Mouse (Mus musculus): ENCODE measurements around the gene Nsmce1. TPM values are rescaled to one million over a fixed set of nuclear protein-coding genes. Genes with fewer than 3 reads are reported as not detected.
"Not testable (repeated sequence)": the region's sequence is repeated elsewhere in the genome, so short reads cannot be mapped to it uniquely, and the experiment has no call there.

Gene Nsmce1
- total RNA-seq, 2 experiments from 2014 or later, result 13.8 to 14.4 TPM

- intact Hi-C loops (cut with DNase I), result loop anchor here (10.0 kb wide), 1 partner anchor 923 kb away; no protein-coding TSS in a partner anchor
- TF ChIP-seq CTCF (IDR thresholded peaks at IDR 0.05), result no peak
- no peak overlapping the region for H3K4me3 ChIP-seq
- H3K27ac ChIP-seq, result no peak overlapping the region
- DNase-seq (ENCODE audit: extremely low spot score in 1 of 2, low spot score in 2 of 2), result no peak
These were observed 29.2 kb downstream of the Nsmce1 start for GRCm38 (mm10) chr7:125462200-125462599.

GRCm38 (mm10) chr7:125453671-125454070 is 37.7 kb downstream of the Nsmce1 start:
- intact Hi-C loops (cut with DNase I), result no loop called here
- Histone ChIP-seq H3K27ac (no peak overlapping the region), H3K4me3 (no peak overlapping the region)
- DNase-seq (ENCODE audit: extremely low spot score in 1 of 2, low spot score in 2 of 2), result no peak
- no peak for TF ChIP-seq CTCF (IDR thresholded peaks at IDR 0.05)

- intact Hi-C loops (cut with DNase I), result no loop called here
- Histone ChIP-seq H3K4me3 (no peak overlapping the region), H3K27ac (no peak overlapping the region)
- TF ChIP-seq CTCF (IDR thresholded peaks at IDR 0.05), result no peak
- DNase-seq (ENCODE audit: extremely low spot score in 1 of 2, low spot score in 2 of 2), result no peak
These were observed 40.3 kb downstream of the Nsmce1 start for GRCm38 (mm10) chr7:125451078-125451477.

GRCm38 (mm10) chr7:125450678-125451077 is 40.7 kb downstream of the Nsmce1 start:
- TF ChIP-seq CTCF (IDR thresholded peaks at IDR 0.05), result no peak
- no peak for DNase-seq (ENCODE audit: extremely low spot score in 1 of 2, low spot score in 2 of 2)
- Histone ChIP-seq H3K27ac (no peak overlapping the region), H3K4me3 (no peak overlapping the region)
- intact Hi-C loops (cut with DNase I), result no loop called here

GRCm38 (mm10) chr7:125444464-125445401 is 46.7 kb downstream of the Nsmce1 start, which contains the start of gene Kdm8:
Gene Kdm8, plus strand, starts transcription at chr7:125444676.
- intact Hi-C loops (cut with DNase I), result no loop called here
- DNase-seq (ENCODE audit: extremely low spot score in 1 of 2, low spot score in 2 of 2), result peak; percentile 88 to 90
- TF ChIP-seq CTCF (IDR thresholded peaks at IDR 0.05), result no peak
- H3K4me3 ChIP-seq, result peak within 1 kb of the TSS; percentile 56
- H3K27ac ChIP-seq, result peak within 1 kb of the TSS; percentile 99

- peak overlapping the region; percentile 99 for H3K27ac ChIP-seq
- intact Hi-C loops (cut with DNase I), result no loop called here
- DNase-seq (ENCODE audit: extremely low spot score in 1 of 2, low spot score in 2 of 2), result peak in 1 of 2 experiments; percentile 13
- TF ChIP-seq CTCF (IDR thresholded peaks at IDR 0.05), result no peak
- H3K4me3 ChIP-seq, result peak overlapping the region; percentile 56
These were observed 47.3 kb downstream of the Nsmce1 start for GRCm38 (mm10) chr7:125444076-125444463.

GRCm38 (mm10) chr7:125442323-125442722 is 49.1 kb downstream of the Nsmce1 start:
- no peak for DNase-seq (ENCODE audit: extremely low spot score in 1 of 2, low spot score in 2 of 2)
- no peak overlapping the region for H3K27ac ChIP-seq
- TF ChIP-seq CTCF (IDR thresholded peaks at IDR 0.05), result no peak
- no peak overlapping the region for H3K4me3 ChIP-seq
- intact Hi-C loops (cut with DNase I), result no loop called here

GRCm38 (mm10) chr7:125434666-125435290 is 56.6 kb downstream of the Nsmce1 start:
- intact Hi-C loops (cut with DNase I), result no loop called here
- no peak overlapping the region for H3K27ac ChIP-seq
- DNase-seq (ENCODE audit: extremely low spot score in 1 of 2, low spot score in 2 of 2), result peak in 1 of 2 experiments; percentile 9
- H3K4me3 ChIP-seq, result no peak overlapping the region
- no peak for TF ChIP-seq CTCF (IDR thresholded peaks at IDR 0.05)

- no peak for DNase-seq (ENCODE audit: extremely low spot score in 1 of 2, low spot score in 2 of 2)
- TF ChIP-seq CTCF (IDR thresholded peaks at IDR 0.05), result no peak
- intact Hi-C loops (cut with DNase I), result no loop called here
- no peak overlapping the region for H3K27ac ChIP-seq
- H3K4me3 ChIP-seq, result no peak overlapping the region
These were observed 57.5 kb downstream of the Nsmce1 start for GRCm38 (mm10) chr7:125433874-125434273.

GRCm38 (mm10) chr7:125430170-125430842 is 61.1 kb downstream of the Nsmce1 start:
- intact Hi-C loops (cut with DNase I), result no loop called here
- no peak for DNase-seq (ENCODE audit: extremely low spot score in 1 of 2, low spot score in 2 of 2)
- Histone ChIP-seq H3K27ac (no peak overlapping the region), H3K4me3 (no peak overlapping the region)
- no peak for TF ChIP-seq CTCF (IDR thresholded peaks at IDR 0.05)

- intact Hi-C loops (cut with DNase I); DNase-seq (ENCODE audit: extremely low spot score in 1 of 2, low spot score in 2 of 2); H3K27ac ChIP-seq; H3K4me3 ChIP-seq: not testable (repeated sequence)
These were observed 62.4 kb downstream of the Nsmce1 start for GRCm38 (mm10) chr7:125428816-125429500.
